Mouse (Mus musculus) C2C12 (cell line): ENCODE measurements around the gene Dffa. TPM values are rescaled to one million over a fixed set of nuclear protein-coding genes. Genes with fewer than 3 reads are reported as not detected.

Source experiments
- H3K27me3 ChIP-seq: one replicate; pipeline ENCODE4 v1.6.1; 2011; ENCODE audit not compliant: control insufficient read depth, insufficient read depth, insufficient read length
- H3K36me3 ChIP-seq: one replicate; pipeline ENCODE4 v1.6.1; 2011; ENCODE audit not compliant: control insufficient read depth, insufficient read depth
- H3K4me3 ChIP-seq: one replicate; pipeline ENCODE4 v1.5.1; 2011; ENCODE audit warnings: mild to moderate bottlenecking, control low read depth; ENCODE audit not compliant: poor library complexity, insufficient read depth, severe bottlenecking
- H3K79me2 ChIP-seq: one replicate; pipeline ENCODE4 v1.6.1; 2011; ENCODE audit not compliant: control insufficient read depth, insufficient read depth
- H3K79me3 ChIP-seq: one replicate; pipeline ENCODE4 v1.6.1; 2011; ENCODE audit warnings: low read depth, control low read depth
- H3ac ChIP-seq: one replicate; pipeline ENCODE3; 2011; ENCODE audit warnings: low read depth; ENCODE audit not compliant: control insufficient read depth, insufficient read length
- CEBPB ChIP-seq: IDR thresholded peaks from one replicate; pipeline ENCODE4 v1.6.1; 2011; ENCODE audit warnings: low read depth, mild to moderate bottlenecking, control low read depth, moderate library complexity
- CTCF ChIP-seq: IDR thresholded peaks from one replicate; pipeline ENCODE4 v1.5.1; 2011; ENCODE audit not compliant: control insufficient read depth, insufficient read depth, insufficient read length
- FOSL1 ChIP-seq: IDR thresholded peaks from one replicate; pipeline ENCODE4 v1.8.0; 2011; ENCODE audit warnings: mild to moderate bottlenecking, low read length; ENCODE audit not compliant: poor library complexity, insufficient read depth, severe bottlenecking
- MAX ChIP-seq: IDR thresholded peaks from one replicate; pipeline ENCODE4 v1.6.1; 2011; ENCODE audit warnings: mild to moderate bottlenecking, control low read depth
- MYOD1 ChIP-seq: IDR thresholded peaks from one replicate; pipeline ENCODE4 v1.6.1; 2011; ENCODE audit warnings: low read depth; ENCODE audit not compliant: control insufficient read depth, insufficient read length
- MYOG ChIP-seq: IDR thresholded peaks from one replicate; pipeline ENCODE4 v1.6.1; 2011; ENCODE audit not compliant: control insufficient read depth, insufficient read length; ENCODE audit errors: extremely low read depth
- USF1 ChIP-seq: IDR thresholded peaks from one replicate; pipeline ENCODE4 v1.6.1; 2011; ENCODE audit warnings: low read depth, mild to moderate bottlenecking, control low read depth, moderate library complexity
- polyA plus RNA-seq: library from polyadenylated mRNA; unstranded; fragments of >200 nt; fragmentation: generic; extraction: Trizol; gene quantifications from one replicate; pipeline ENCODE4 v1.2.1, GENCODE M21; 2012; ENCODE audit warnings: missing spikeins

Dffa gene
- polyA plus RNA-seq, 1 experiment, result 13.1 TPM

DNA sequence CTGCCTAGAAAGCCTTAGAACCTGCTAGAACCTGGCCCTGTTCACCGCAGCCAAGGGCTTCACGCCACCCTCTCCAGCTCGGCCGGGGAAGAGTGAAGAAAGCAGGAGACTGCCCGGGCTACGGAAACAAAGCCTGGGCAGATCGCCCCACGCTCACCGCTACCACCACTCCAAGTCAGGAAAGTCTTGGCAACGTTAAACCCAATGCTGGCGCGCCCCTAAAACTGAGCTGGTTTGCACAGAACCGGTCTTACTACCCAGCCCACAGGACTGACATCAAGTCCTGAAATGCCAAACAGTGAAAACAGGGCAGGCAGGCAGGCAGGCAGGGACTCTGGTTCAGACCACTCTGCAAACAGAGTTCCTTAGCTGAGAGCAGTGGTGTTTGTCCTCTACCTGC, 28.9 kb upstream of the Dffa start:
- Histone ChIP-seq H3K79me2 (peaks cover 36% of the 10 kb centered on the region), H3K27me3 (no peaks in the 10 kb centered on the region), H3K36me3 (peaks cover 26% of the 10 kb centered on the region), H3ac (no peak overlapping the region), H3K79me3 (peaks cover 6% of the 10 kb centered on the region), H3K4me3 (no peak overlapping the region)
- TF ChIP-seq USF1 (no peak), MYOG (no peak), FOSL1 (no peak), CTCF (no peak), MAX (no peak), MYOD1 (no peak), CEBPB (no peak)

DNA sequence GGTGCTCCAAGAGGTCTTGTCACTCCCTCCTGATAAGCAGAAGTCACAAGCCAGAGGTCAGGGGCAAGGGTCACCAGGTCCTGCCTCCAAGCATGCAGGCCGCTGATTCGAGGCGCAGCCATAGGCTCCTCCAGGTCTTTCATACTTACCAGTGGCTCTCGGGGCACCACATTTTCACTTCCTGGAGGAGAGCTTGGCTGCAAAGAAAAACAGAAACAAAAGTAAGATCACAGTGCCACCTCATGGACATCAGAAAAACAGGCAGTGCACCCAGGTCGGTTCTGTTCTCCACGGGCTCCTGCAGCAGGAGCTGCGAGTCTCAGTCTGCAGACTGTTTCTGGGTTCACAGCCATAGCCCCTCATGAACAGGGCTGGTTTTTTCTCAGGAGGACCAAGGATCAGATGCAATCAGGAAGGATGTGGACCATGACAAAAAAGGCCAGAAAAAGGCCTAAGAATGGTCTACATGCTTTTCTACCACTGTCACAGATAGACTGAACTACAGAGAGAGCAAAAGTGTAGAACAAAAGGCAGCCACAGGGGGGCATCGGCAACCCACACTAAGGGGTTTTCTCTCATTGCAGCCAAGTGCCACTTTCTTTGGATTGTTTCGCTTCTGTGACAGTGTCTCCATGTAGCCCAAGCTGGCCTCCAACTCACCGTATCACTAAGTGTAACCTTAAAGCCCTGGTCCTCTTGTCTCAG, 27.9 kb upstream of the Dffa start:
- H3K4me3 ChIP-seq, result no peak overlapping the region
- H3K79me3 ChIP-seq, result peaks cover 6% of the 10 kb centered on the region
- H3K79me2 ChIP-seq, result peaks cover 40% of the 10 kb centered on the region
- no peak for TF ChIP-seq CEBPB
- TF ChIP-seq MYOG, result no peak
- no peak for TF ChIP-seq FOSL1
- TF ChIP-seq MYOD1, result no peak
- H3K27me3 ChIP-seq, result no peaks in the 10 kb centered on the region
- peaks cover 26% of the 10 kb centered on the region for H3K36me3 ChIP-seq
- no peak overlapping the region for H3ac ChIP-seq

DNA sequence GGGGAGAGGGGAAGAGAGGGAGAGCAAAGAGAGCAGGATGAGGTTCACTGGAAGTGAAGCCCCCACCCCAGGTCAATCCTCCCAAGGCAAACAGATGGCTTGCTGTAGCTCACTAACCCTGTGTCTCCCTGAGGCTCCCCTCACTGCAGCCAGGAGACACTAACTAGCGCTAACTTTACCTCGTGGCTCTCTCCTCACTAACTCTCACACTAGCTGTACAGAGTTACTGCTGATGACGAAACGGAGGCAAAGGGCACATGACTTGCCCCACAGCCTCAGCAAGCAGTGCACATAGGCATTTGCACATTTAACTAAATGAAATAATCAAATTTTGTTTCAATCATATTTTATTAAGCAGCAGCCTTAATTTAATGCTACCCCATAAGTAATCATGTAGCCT, 25.7 kb upstream of the Dffa start:
- no peak for TF ChIP-seq CTCF
- no peak for TF ChIP-seq CEBPB
- TF ChIP-seq FOSL1, result no peak
- TF ChIP-seq MYOD1, result no peak
- no peak for TF ChIP-seq MAX
- no peak for TF ChIP-seq USF1
- TF ChIP-seq MYOG, result no peak
- no peaks in the 10 kb centered on the region for H3K27me3 ChIP-seq
- peaks cover 17% of the 10 kb centered on the region for H3K79me3 ChIP-seq
- no peak overlapping the region for H3K4me3 ChIP-seq
- H3K36me3 ChIP-seq, result peaks cover 13% of the 10 kb centered on the region
- peaks cover 61% of the 10 kb centered on the region for H3K79me2 ChIP-seq
- H3ac ChIP-seq, result no peak overlapping the region

DNA sequence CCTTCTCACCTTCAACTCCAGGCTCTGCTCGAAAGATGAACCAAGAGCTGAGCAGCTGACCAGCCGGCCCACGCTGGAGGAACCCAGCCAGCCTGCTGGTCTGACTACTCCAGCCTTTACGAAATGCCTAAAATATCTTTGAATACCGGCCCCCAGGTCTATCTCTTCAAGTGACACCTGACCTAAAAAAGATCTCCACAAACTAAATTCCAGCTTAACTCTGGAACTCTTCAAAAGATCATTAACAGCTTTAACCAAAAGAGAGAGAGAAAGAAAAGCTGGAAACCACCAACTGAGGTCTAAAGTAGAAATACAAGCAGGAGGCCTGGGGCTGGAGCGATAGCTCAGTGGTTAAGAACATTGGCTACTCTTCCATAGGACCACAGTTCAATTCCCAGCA, 24.3 kb upstream of the Dffa start:
- Histone ChIP-seq H3K27me3 (no peaks in the 10 kb centered on the region), H3K79me2 (peaks cover 74% of the 10 kb centered on the region), H3K79me3 (peaks cover 24% of the 10 kb centered on the region), H3K36me3 (peaks cover 11% of the 10 kb centered on the region), H3ac (no peak overlapping the region), H3K4me3 (no peak overlapping the region)
- no peak for TF ChIP-seq USF1
- TF ChIP-seq MYOG, result no peak
- no peak for TF ChIP-seq CTCF
- no peak for TF ChIP-seq CEBPB
- no peak for TF ChIP-seq FOSL1

DNA sequence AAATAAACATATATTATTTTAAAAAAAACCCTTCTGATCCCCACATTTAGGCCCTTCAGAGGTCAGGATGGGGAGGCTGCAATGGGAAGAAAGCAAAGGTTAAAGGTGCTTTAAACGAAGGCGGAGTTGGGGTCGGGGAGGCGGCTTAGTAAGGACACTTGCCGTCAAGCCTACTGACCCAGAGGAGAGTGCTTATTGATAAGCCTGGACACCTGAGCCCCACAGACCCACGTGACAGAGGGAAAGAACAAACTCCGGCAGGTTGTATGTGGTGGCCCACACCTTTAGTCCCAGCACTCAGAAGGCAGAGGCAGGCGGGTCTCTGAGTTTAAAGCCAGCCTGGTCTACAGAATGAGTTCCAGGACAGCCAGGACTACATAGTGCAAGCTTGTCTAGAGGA, 23.8 kb upstream of the Dffa start:
- TF ChIP-seq CEBPB (no peak), MYOG (no peak), MAX (no peak), MYOD1 (no peak), CTCF (no peak), FOSL1 (no peak), USF1 (no peak)
- peaks cover 78% of the 10 kb centered on the region for H3K79me2 ChIP-seq
- peaks cover 6% of the 10 kb centered on the region for H3K36me3 ChIP-seq
- no peak overlapping the region for H3ac ChIP-seq
- H3K4me3 ChIP-seq, result no peak overlapping the region
- H3K79me3 ChIP-seq, result peaks cover 27% of the 10 kb centered on the region
- H3K27me3 ChIP-seq, result no peaks in the 10 kb centered on the region

DNA sequence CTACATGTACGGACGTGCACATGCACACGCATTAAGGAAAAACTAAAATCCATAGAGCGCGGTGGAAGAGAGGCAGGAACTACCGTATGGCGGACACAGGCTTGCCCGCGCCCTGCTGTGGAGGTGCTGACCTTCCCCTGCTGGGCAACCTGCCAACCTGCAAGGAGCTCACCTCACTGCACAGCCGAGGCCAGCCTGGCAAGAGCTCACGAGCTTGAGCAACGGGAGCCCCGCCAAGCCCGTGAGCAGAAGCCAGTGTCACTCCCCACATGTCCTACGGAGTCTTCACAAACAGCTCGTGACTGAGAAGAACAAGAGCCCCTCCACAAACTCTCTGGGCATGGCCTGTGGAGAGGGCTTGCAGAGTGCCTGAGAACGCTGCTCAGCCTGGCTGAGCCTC, 22.4 kb upstream of the Dffa start:
- H3K4me3 ChIP-seq, result no peak overlapping the region
- H3K79me2 ChIP-seq, result peaks cover 91% of the 10 kb centered on the region
- no peaks in the 10 kb centered on the region for H3K36me3 ChIP-seq
- no peaks in the 10 kb centered on the region for H3K27me3 ChIP-seq
- no peak for TF ChIP-seq FOSL1
- TF ChIP-seq USF1, result no peak
- no peak for TF ChIP-seq MYOG
- TF ChIP-seq CEBPB, result no peak
- TF ChIP-seq MYOD1, result no peak
- H3ac ChIP-seq, result no peak overlapping the region
- peaks cover 30% of the 10 kb centered on the region for H3K79me3 ChIP-seq
